Mouse (Mus musculus): ENCODE data around the gene Rsad2.

Gene Rsad2

GRCm38 (mm10) chr12:26401696-26402470 lies 54.4 kb downstream of the Rsad2 start:
- DNase-seq (ENCODE audit: low spot score in 2 of 2) = no peak

GRCm38 (mm10) chr12:26401254-26401653 lies 55.0 kb downstream of the Rsad2 start:
- no peak for DNase-seq (ENCODE audit: low spot score in 2 of 2)

GRCm38 (mm10) chr12:26400762-26401161 lies 55.5 kb downstream of the Rsad2 start:
- DNase-seq (ENCODE audit: low spot score in 2 of 2) = no peak

GRCm38 (mm10) chr12:26399391-26399790 lies 56.9 kb downstream of the Rsad2 start:
- no peak for DNase-seq (ENCODE audit: low spot score in 2 of 2)

GRCm38 (mm10) chr12:26398597-26398996 lies 57.7 kb downstream of the Rsad2 start:
- DNase-seq (ENCODE audit: low spot score in 2 of 2) = no peak

- DNase-seq (ENCODE audit: low spot score in 2 of 2) = peak; percentile 55 to 68
Observed at GRCm38 (mm10) chr12:26394485-26395470, 61.5 kb downstream of the Rsad2 start.

GRCm38 (mm10) chr12:26393291-26393690 lies 63.0 kb downstream of the Rsad2 start:
- no peak for DNase-seq (ENCODE audit: low spot score in 2 of 2)
